Mouse (Mus musculus) megakaryocyte, embryonic 14.5 days (primary cell): ENCODE measurements around the gene Celf6. TPM values are rescaled to one million over a fixed set of nuclear protein-coding genes. Genes with fewer than 3 reads are reported as not detected.

Experiments used
- H3K27me3 ChIP-seq: replicated peaks from 2 replicates; pipeline ENCODE3; 2012; ENCODE audit warnings: inconsistent platforms
- H3K36me3 ChIP-seq: replicated peaks from 2 replicates; pipeline ENCODE3; 2012; ENCODE audit warnings: low read length, inconsistent platforms, mixed read lengths
- H3K4me1 ChIP-seq: 2 replicates; pipeline ENCODE4 v1.6.1; 2012; ENCODE audit warnings: inconsistent platforms
- H3K4me3 ChIP-seq: replicated peaks from 2 replicates; pipeline ENCODE3; 2012; ENCODE audit warnings: moderate library complexity, mild to moderate bottlenecking, inconsistent platforms
- H3K9me3 ChIP-seq: 2 replicates; pipeline ENCODE4 v1.6.1; 2012; ENCODE audit warnings: inconsistent platforms
- FLI1 ChIP-seq: IDR thresholded peaks from 2 replicates; pipeline ENCODE4 v1.6.1; 2012; ENCODE audit warnings: low read length, inconsistent platforms, mixed read lengths
- GATA1 ChIP-seq: IDR thresholded peaks from 3 replicates; pipeline ENCODE4 v1.6.1; 2012; ENCODE audit warnings: mixed read lengths, low read length, inconsistent platforms, borderline replicate concordance
- polyA plus RNA-seq: library from polyadenylated mRNA; stranded (reverse); fragments of >175 nt; gene quantifications from 2 replicates; pipeline ENCODE4 v1.2.3, GENCODE M21; 2012; ENCODE audit warnings: low replicate concordance; ENCODE audit not compliant: insufficient read depth

The Celf6 gene
- polyA plus RNA-seq = 2.1 TPM in 1 of 2 replicates, not detected in the other

DNA sequence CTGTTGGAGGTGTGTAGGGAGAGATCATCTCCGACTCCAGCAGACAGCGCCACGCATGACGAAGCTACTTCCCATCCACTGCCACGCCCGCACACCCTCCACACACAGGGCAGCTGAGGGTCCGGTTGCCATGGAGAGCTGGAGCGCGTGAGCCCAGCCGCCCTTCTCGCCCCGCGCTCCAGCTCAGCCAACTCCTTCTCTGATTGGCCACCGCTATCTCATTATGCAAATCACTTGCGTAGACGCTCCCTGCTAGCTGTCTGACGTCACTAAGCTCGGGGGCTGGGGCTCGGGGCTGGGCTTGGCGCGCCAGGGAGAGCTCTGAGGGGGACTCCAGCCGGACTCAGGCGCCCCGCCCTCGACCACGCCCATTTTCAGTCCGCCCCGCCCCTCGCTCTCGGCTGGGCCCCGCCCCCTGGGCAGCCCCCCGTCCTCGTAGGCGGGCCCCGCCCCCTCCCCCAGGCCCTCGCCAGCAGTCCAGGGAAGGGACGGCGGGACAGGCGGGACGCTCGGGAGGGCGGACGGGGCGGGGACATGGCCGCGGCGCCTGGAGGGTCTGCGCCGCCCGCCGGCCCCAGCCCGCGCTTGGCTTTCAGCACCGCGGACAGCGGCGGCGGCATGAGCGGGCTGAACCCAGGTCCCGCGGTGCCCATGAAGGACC, at the start of gene Celf6:
Gene Celf6, plus strand, starts transcription at position 74 of the 661 bp plus-strand sequence.
- peaks cover 68% of the 10 kb centered on the region for H3K27me3 ChIP-seq
- H3K36me3 ChIP-seq = no peaks in the 10 kb centered on the region
- no peaks in the 10 kb centered on the region for H3K9me3 ChIP-seq
- TF ChIP-seq FLI1 = no peak
- no peak for TF ChIP-seq GATA1
- H3K4me3 ChIP-seq = peak within 1 kb of the TSS; percentile 88
- peaks cover 17% of the 10 kb centered on the region for H3K4me1 ChIP-seq

DNA sequence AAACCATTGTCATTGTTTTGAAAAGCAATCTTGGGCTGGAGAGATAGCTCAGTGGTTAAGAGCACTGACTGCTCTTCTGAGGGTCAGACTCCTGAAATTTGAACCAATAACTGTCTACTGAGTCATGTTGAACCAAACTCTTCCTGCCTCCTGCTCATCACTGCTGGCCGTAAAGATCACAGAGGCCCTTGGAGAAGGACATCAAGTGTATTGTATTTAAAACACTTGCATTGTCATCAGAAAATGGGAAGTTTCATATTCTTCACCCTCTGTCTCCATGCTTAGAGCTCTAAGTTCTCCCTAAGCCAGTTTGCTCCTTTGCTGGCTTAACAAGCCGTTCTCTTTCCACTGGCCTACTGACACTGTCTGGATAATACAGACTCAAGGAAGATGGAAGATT, 49.4 kb upstream of the Celf6 start:
- Histone ChIP-seq H3K4me1 (peaks cover 45% of the 10 kb centered on the region), H3K36me3 (no peaks in the 10 kb centered on the region), H3K4me3 (no peak overlapping the region), H3K9me3 (no peaks in the 10 kb centered on the region), H3K27me3 (peaks cover 2% of the 10 kb centered on the region)
- no peak for TF ChIP-seq FLI1
- no peak for TF ChIP-seq GATA1

DNA sequence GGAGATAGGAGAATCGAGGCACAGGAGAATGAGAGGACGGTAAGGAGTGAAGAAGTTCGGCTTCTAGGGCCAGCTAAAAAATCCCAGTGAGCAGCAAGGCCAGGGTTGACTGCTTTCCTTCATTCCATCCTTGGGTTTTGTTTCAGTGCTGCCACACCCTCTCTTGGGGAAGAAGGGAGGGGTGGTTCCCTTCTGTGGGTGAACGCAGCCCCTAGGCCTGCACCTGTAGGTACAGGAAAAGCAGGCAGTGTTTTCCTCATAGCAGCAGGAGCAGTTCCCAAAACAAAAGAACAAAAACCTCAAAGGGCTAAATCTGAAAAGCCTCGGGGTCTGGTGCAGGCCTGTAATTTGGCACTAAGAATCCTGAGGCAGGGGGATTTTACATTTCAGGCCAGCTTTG, 46.1 kb upstream of the Celf6 start:
- H3K4me3 ChIP-seq = no peak overlapping the region
- peaks cover 2% of the 10 kb centered on the region for H3K27me3 ChIP-seq
- TF ChIP-seq FLI1 (no peak), GATA1 (no peak)
- peaks cover 61% of the 10 kb centered on the region for H3K4me1 ChIP-seq
- no peaks in the 10 kb centered on the region for H3K9me3 ChIP-seq
- no peaks in the 10 kb centered on the region for H3K36me3 ChIP-seq

DNA sequence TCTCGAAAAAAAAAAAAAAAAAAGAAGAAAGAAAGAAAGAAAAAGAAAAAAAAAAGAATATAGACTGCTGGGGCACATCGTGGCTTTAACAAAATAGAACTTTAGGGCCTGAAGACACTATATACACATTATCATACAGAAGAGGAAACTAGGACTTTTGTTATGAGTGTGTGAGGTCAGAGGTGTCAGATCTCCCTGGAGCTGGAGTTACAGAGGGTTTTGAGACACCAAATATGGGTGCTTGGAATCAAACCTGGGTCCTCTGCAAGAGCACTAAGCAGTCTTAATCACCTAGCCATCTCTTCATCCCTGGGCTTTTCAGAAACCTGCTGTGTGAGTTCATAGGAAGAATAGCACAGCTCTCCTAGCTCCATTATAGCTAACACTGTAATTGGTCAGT, 44.3 kb upstream of the Celf6 start:
- TF ChIP-seq GATA1 (no peak), FLI1 (no peak)
- Histone ChIP-seq H3K4me1 (peaks cover 61% of the 10 kb centered on the region), H3K9me3 (no peaks in the 10 kb centered on the region), H3K27me3 (peaks cover 2% of the 10 kb centered on the region), H3K36me3 (no peaks in the 10 kb centered on the region), H3K4me3 (no peak overlapping the region)

DNA sequence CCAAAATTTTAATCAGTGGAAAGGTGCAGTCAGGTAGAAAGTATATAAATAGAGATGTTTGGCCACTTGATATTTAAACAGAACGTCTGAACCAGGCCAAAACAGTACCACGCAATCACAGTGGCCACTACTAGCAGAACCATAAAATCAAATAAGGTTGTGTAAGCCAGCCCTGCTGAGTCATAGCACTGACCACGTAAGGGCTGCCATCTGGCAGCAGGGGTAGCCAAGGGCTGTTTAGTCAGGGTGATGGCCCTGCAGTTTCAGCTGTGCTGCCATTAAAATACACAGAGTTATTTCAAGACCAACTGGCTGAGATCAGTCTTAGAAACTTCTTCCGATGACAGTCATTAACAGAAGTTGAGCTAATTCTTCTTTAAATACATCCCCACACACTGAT, 43.8 kb upstream of the Celf6 start:
- no peaks in the 10 kb centered on the region for H3K9me3 ChIP-seq
- H3K4me3 ChIP-seq = no peak overlapping the region
- peaks cover 62% of the 10 kb centered on the region for H3K4me1 ChIP-seq
- TF ChIP-seq FLI1 (no peak), GATA1 (no peak)
- no peaks in the 10 kb centered on the region for H3K36me3 ChIP-seq
- peaks cover 2% of the 10 kb centered on the region for H3K27me3 ChIP-seq

DNA sequence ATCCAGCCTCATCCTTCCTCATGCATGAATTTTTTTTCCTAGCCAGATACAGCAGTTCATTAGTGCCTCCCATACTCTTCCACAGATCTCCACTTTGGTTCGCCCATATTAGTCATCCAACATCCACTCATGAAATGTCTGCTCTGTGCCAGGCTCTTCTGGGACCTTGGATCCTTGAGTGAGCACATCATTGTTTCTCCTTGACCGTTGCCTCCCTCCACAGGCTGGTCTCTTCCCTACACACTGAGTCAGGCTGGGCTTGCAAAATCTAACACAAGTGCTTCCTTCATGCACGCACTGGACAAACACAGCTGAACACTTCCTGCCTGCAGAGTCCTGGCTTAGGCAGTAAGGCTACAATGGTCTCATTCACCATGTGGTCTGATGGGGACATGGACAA, 40.1 kb upstream of the Celf6 start:
- TF ChIP-seq FLI1 (no peak), GATA1 (no peak)
- no peaks in the 10 kb centered on the region for H3K9me3 ChIP-seq
- peaks cover 75% of the 10 kb centered on the region for H3K4me1 ChIP-seq
- H3K4me3 ChIP-seq = peak overlapping the region; percentile 62
- peaks cover 10% of the 10 kb centered on the region for H3K36me3 ChIP-seq
- peaks cover under 1% of the 10 kb centered on the region for H3K27me3 ChIP-seq

DNA sequence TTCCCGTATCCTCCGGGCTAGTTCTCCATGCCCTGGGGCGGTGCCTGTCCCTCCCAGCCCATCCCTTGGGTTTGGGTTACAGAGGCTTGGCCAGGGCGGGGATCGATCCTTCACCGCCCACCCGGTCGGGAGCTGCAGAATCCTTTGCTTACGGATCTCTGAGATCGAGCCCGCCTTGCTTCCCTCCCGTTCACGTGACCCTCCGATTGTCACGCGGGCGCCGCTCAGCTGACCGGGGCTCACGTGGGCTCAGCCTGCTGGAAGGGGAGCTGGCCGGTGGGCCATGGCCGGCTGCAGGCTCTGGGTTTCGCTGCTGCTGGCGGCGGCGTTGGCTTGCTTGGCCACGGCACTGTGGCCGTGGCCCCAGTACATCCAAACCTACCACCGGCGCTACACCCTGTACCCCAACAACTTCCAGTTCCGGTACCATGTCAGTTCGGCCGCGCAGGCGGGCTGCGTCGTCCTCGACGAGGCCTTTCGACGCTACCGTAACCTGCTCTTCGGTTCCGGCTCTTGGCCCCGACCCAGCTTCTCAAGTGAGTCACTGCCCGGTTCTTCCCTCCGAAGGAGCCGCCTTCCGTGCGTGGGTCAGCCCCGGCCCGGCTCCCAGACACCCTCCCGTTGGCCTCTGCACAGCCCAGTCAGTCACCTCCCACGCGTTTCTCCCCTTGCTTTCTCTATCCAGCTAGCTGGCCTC, 38.1 kb upstream of the Celf6 start, which contains the start of the genes Hexa and Tmem202:
Gene Hexa, plus strand, starts transcription at position 100 of the 697 bp plus-strand sequence.
Gene Tmem202, minus strand, starts transcription at position 407 of the 697 bp plus-strand sequence.
- Histone ChIP-seq H3K4me3 (peak within 1 kb of the TSS; percentile 98), H3K36me3 (peaks cover 22% of the 10 kb centered on the region), H3K9me3 (no peaks in the 10 kb centered on the region), H3K27me3 (no peaks in the 10 kb centered on the region), H3K4me1 (peaks cover 84% of the 10 kb centered on the region)
- TF ChIP-seq FLI1 (no peak), GATA1 (no peak)

DNA sequence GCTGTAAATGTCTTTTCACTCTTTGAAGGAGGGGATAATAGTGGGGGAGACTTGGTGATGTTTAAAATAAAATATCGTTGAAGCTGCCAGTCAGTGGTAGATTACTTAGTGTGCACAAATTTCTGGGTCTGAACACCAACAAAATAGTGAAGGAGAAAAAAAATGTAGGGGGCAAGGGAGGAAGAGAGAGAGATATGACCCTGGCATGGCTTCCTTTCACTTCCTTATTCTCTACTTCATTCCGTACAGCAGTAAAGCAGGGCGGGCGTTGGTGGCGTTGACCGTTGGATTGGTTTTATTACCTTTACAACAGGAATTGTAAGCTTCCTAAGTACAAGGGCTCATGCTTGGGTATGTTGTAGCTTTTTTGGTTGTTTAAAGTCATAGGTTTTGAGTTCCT, 36.1 kb upstream of the Celf6 start:
- Histone ChIP-seq H3K9me3 (no peaks in the 10 kb centered on the region), H3K4me3 (peak overlapping the region; percentile 98), H3K36me3 (peaks cover 35% of the 10 kb centered on the region), H3K4me1 (peaks cover 79% of the 10 kb centered on the region), H3K27me3 (no peaks in the 10 kb centered on the region)
- TF ChIP-seq GATA1 (no peak), FLI1 (no peak)

DNA sequence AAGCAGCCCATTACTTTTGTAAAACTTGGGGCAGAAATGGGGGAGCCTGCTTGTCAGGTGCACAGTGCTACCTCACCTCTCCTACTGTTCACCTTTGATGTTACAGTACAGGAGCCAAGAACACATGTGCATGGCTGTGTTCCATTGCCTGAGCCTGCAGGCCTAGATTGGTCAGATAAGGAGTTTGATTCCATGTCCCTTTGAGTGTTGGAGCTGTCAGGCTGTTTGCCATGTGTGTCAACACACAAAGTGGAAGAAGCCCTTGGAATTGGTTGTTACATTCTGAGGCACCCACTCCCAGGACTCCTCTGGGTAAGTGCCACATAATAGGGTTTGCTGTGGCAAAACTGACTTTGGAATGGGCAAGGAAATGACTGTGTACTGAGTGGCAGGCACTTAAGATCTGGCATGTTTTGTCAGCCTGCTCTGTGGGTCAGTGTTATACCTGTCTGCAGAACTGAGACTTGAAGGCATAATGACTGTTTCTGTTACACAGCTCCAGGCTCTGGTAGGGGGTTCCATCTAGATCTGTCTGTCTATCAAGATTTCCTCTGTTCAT, 34.9 kb upstream of the Celf6 start:
- H3K27me3 ChIP-seq = no peaks in the 10 kb centered on the region
- peaks cover 79% of the 10 kb centered on the region for H3K4me1 ChIP-seq
- TF ChIP-seq GATA1 (peak; percentile 77; the same call in 1 of the 3 replicates), FLI1 (no peak)
- peaks cover 47% of the 10 kb centered on the region for H3K36me3 ChIP-seq
- no peaks in the 10 kb centered on the region for H3K9me3 ChIP-seq
- peak overlapping the region; percentile 91 for H3K4me3 ChIP-seq

DNA sequence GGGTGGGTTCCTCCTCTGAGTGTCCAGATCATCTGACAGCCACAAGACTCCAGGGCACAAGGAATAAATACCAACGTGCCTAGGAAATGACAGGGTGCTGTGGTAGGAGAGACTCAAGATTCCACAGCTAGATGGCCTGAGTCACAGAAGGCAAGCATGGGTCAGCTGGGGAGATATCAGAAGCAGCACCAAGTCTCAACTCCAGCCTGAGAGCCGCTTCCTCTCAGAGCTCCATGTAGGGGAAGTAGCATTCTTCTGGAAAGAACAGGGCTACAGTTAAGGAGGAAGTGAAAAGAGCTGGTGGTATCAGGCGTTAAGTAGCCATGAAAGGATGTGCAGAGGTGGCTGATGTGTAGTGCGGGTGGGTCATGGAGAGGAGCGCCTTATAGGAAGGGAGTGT, 33.0 kb upstream of the Celf6 start:
- Histone ChIP-seq H3K4me1 (peaks cover 86% of the 10 kb centered on the region), H3K4me3 (peak overlapping the region; percentile 91), H3K27me3 (no peaks in the 10 kb centered on the region), H3K9me3 (no peaks in the 10 kb centered on the region), H3K36me3 (peaks cover 66% of the 10 kb centered on the region)
- TF ChIP-seq FLI1 (no peak), GATA1 (no peak)
